Mouse (Mus musculus) bone marrow macrophage, adult 2 months (primary cell): ENCODE results near the gene Kif1c.

Source experiments
- CTCF ChIP-seq: IDR thresholded peaks from 2 replicates; pipeline ENCODE4 v1.5.1; 2012; ENCODE audit warnings: low read depth, mild to moderate bottlenecking, low read length, moderate library complexity
- POLR2A ChIP-seq: IDR thresholded peaks from 2 replicates; pipeline ENCODE4 v1.6.1; 2012; ENCODE audit warnings: mild to moderate bottlenecking, low read depth, low read length, borderline replicate concordance

DNA sequence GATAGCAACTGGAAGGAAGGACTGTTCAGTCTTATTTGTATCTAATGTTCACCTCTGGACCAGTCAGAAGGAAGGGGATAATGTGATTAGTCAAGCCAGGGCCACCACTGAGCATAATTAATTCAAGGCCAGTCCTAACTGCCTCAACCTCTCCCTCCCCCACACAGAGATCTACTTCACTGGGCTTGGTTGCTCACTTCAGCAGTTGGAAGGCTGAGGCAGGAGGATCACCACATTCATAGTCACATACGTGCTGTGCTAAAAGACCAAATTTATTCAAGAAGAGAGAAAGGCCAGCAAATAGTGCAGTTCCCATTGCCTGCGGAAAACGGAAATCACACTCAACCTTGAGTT is 63.2 kb downstream of the Kif1c start:
- TF ChIP-seq CTCF (no peak), POLR2A (no peak)
